Mouse (Mus musculus) 3T3-L1 (cell line): ENCODE measurements around the gene Osbp2.

Experiments
- DNase-seq: peaks from one replicate; pipeline ENCODE4 v3.0.0-alpha.2; 2015; ENCODE audit warnings: low read depth, low spot score

The Osbp2 gene

DNA sequence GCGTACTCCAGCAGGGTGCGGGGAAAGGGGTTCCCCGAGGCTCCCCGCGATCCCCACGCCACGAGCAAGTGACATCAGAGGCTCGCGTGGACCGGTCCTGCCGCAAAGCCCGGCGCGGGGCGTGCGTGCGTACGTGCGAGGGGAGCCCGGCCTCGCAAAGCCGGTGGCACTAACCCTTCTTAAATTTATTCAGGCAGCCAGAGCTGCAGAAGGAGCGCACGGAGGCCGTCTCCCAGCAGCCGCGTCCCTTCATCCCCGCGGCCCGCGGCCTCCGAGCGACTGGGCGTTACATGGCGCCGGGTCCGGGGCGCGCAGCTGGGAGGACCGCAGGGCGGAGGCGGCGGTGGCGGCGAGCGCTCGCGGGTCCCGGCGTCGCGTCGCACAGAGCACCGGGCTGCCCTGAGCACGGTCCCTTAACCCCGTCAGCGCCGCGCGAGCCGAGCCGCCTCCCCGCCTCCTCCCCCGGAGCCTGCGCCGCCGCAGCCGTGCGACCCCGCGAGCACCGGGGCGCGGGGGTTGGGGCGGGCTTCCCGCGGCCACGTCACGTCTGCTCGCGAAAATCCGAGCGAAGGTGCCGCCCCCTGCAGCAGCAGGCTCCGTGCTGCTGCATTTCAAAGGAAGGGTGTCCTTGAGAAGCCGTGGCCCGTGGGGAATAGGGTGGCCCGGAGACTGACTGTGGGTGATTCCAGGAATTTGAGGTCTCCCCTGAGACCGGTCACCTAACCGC, 101.8 kb downstream of the Osbp2 start:
- no peak for DNase-seq

DNA sequence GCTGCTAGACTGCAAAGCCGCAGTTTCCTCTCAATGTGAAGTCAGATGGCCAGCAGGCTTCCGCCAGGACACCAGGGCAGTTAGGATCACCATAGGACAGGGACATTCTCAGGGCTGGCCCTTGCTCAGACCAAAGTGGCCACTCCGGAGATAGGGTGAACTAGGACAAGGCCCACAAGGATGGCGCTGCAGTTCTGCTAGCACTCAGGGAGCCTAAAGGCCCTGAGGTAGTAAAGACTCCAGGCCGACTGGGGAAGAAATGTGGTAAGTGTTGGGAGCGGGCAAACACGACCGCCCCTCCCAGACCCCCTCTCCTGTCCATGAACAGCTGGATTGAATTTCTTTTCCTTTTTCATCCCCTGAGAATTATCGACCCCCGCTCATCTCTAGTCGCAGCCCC, 102.4 kb downstream of the Osbp2 start:
- no peak for DNase-seq

DNA sequence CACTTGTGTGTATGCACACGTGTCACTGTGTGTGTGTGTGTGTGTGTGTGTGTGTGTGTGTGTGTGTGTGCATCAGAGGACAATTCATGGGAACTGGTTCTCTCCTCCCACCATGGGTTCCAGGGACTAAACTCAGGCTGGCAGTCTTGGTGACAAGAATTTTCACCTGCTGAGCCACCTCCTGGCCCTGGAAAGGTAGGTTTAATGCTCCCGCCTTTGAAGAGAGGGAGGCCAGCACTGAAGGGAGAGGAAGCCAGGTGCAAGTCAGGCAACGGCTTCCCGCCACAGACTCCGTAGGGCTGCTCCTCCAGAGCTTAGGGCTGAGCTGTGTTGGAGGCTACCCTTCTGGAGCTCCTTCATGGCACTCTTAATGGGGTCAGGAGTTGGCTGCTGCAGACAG, 104.3 kb downstream of the Osbp2 start:
- DNase-seq, result no peak

- DNase-seq, result peak; percentile 34
Observed at GRCm38 (mm10) chr11:3755341-3755740, 108.4 kb downstream of the Osbp2 start.

DNA sequence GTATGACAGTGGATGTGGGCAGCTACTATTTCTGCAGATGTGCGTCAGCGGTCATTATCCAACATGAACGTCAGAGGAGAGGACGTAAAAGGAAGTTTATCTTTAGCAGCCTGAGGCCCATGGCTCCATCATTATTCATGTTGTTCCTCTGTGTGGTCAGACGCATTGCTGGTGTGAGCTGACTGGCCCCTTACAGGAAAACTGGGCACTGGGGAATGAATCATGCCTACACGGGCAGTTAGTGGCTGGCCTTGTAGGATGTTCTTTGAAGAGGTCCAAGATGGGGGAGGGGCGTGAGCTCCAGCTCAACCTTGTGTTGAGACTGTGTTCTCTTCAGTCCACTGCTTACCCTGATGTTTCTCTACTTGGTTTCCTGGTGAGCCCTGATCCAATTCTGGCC, 109.0 kb downstream of the Osbp2 start:
- peak; percentile 41 for DNase-seq

- DNase-seq, result no peak
Observed at GRCm38 (mm10) chr11:3753897-3754296, 109.8 kb downstream of the Osbp2 start.

- no peak for DNase-seq
Observed at GRCm38 (mm10) chr11:3752766-3753165, 110.9 kb downstream of the Osbp2 start.

DNA sequence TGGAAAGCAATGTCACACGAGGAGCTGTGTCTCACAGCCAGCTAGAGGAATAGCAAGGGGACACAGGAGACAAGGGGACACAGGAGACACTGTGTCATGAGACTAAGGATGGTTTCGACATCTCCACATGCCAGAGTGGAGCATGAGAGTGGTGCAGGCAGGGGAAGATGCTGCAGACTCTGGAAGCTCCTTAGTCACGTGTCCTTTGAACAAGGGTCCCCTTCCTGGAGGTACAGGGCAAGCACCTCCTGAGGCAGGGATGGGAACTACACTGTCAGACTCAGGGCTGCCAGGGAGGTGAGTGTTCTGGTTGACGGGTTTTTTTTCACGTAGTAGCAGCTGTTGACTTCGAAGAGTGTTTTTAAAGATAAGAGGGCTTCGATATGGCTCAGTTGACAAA, 113.9 kb downstream of the Osbp2 start:
- DNase-seq, result no peak

GRCm38 (mm10) chr11:3742449-3742848, 121.3 kb downstream of the Osbp2 start:
- no peak for DNase-seq

DNA sequence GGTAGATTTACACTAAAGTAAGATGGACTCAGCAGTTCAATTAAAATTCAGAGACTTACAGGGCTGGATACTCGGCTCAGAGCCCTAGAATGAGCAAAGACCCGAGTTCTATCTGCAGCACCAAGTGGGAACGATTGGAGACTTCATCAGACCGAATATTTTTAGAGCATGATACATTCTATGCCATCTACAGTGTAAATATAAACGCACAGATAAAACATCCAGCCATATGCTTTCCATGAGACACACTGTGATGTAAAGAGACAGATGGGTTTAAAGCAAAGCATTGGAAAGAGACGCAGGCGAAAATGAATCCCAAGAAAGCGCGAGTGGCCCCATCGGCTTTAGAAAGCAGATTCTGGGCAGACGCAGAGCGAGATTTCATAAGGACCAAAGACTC, 122.5 kb downstream of the Osbp2 start:
- no peak for DNase-seq

GRCm38 (mm10) chr11:3738778-3739177, 124.9 kb downstream of the Osbp2 start:
- DNase-seq, result peak; percentile 56

- no peak for DNase-seq
Observed at GRCm38 (mm10) chr11:3735715-3736114, 128.0 kb downstream of the Osbp2 start.

- no peak for DNase-seq
Observed at GRCm38 (mm10) chr11:3733933-3734636, 129.6 kb downstream of the Osbp2 start.

DNA sequence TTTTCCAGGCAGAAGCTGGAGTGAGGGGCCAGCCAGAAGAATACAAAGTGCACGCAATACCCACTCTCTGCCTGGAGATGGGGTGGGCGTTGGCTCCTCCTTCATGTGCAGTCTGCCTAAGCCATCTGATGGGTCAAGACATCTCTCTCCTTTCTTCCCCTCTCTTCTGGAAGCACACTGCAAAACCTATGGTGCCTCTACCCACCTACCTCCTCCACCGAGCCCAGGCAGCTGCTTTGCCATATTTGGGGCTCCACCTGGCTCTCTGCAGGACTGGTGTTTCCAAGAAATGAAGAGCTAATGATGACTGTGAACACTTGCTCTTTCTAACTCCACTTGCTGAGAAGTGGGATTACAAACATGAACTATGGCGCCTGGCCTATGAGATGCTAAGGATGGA, 132.2 kb downstream of the Osbp2 start:
- no peak for DNase-seq

DNA sequence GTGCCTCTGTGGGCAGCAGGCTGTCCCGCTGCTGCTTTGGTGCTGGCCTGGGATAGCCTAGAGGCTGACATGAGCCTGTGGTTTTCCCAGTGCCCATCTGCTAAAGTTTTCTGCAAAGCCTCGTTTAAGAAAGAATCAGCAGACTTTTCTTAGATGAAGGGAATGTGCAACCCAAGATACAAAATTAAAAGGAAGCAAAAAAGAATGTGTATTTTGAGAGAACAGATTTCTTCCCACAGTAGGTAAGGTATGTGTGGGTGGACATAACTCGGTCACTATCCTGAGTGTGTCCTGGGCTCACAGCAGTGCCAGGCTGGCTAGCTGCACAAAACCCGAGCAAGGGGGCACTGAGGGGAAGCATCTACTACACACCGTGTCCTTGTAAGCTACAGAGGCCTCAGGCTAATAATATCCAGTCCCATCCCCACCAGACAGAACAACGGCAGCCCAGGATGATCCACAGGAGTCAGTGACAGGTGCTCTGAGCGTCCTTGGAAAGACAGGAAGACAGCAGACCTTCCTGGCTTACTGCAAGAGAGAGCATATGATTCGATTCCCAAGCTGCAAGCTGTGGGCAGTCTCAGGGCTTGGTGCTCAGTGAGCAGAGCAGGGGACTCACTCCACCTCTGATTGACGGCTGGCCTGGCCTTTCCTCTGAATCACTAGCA, 136.1 kb downstream of the Osbp2 start:
- no peak for DNase-seq

DNA sequence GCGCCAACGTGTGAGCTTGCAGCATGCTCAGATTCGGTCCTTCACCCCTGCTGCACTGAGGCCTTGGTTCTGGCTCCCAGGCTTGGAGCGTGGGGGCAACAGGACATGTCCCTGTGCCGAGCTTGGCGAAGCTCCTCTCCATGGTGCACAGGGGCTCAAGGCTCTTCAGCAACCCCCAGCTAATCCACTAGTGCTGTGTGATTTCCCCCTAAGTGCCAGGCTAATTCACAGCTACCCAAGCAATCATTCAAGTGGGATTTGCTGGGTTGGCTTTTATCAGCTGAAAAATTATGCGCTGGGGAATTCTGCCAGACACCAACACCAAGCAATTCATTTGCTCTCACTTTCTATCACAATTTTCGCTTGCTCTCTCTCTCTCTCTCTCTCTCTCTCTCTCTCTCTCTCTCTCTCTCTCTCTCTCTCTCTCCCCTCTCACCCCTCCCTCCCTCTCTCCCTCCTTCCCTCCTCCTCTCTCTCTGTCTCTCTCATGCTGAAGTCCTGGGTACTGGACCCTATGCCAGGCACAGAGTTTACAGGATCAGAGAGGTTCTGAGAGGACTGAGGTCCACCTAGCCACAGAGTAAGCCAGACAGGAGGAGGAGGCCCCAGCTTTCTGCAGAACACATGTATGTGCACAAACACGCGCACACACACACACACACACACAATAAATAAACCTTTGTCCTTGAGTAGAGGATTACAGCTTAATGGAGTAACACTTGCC, 138.2 kb downstream of the Osbp2 start:
- DNase-seq, result no peak

DNA sequence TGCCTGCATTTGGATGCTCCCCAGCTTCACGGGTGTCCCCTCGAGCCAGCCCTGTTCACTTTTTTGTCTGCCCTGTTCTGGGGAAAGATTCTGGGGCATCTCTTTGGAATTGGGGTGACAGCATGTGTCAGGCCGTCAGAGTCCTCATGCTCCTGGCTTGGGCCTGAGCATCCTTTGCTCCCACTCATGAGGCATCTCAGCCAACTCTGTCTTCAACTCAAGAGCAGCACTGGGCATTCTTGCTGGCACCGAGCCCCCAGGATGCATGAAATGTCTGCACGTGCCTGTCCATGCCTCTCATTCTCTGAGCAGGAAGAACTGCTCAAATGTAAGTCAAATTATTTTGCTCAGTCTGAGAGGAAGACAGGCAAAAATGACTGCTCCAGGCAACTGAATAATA, 139.0 kb downstream of the Osbp2 start:
- peak; percentile 5 for DNase-seq

- no peak for DNase-seq
Observed at GRCm38 (mm10) chr11:3723910-3724309, 139.8 kb downstream of the Osbp2 start.

GRCm38 (mm10) chr11:3722861-3723260, 140.8 kb downstream of the Osbp2 start:
- no peak for DNase-seq

- no peak for DNase-seq
Observed at GRCm38 (mm10) chr11:3722036-3722435, 141.7 kb downstream of the Osbp2 start.

- no peak for DNase-seq
Observed at GRCm38 (mm10) chr11:3716662-3717061, 147.0 kb downstream of the Osbp2 start.

- DNase-seq, result peak; percentile 63
Observed at GRCm38 (mm10) chr11:3714486-3714885, 149.2 kb downstream of the Osbp2 start.
